Mouse (Mus musculus) kidney, adult 2 months (tissue): ENCODE results near the gene Tmem176a.

Experiments
- CTCF ChIP-seq: fragments of 200-500 bp; conservative IDR thresholded peaks from 2 replicates; pipeline ENCODE4 v1.5.1; 2011; ENCODE audit warnings: low read depth, mild to moderate bottlenecking, control low read depth, low read length, moderate library complexity, mixed read lengths; ENCODE audit not compliant: insufficient read depth, insufficient read length
- POLR2A ChIP-seq: fragments of 200-500 bp; IDR thresholded peaks from one replicate; pipeline ENCODE4 v1.6.1; 2011; ENCODE audit warnings: low read depth, low read length, control low read depth

DNA sequence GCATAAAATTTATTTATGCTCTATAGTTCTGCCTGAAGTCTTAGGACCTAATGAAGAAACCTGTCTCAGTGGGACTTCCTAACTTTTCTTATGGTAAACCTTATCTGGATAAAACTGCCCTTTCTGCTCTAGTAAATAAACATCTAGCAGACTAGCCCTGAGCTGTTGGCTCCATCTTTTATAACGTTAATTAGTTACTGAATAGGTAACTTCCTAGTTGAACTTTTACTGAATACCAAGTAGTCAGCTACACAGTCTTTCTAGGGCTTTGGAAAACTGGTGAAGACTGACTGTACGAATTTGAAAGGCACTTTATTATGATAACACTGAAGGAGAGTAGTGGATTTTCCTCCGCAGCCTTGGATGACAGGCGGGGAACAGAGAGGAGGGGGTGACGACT lies 55.2 kb downstream of the Tmem176a start:
- TF ChIP-seq CTCF = no peak
- TF ChIP-seq POLR2A = no peak
